Mouse (Mus musculus): Measurements from ENCODE around the gene Phtf2.

DNA sequence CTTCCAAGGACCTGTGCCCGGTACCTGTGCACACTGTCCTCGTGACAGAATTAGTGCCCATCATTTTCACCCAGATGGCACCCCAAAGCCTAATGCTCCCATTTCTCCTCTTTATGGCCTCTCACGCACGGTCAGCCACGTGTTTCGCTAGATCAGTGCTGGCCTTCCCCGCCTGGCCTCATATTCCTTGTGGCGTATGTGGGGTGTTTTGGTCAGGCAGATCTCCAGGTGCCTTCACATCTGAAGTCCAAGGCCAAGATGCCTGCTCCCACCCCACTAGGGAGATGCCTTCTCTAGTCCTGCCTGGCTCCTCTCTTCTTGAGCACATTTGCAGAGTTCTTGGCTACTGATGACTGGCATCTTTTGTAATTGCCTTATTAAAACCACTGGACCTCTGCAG is 140.0 kb downstream of the Phtf2 start:
- TF ChIP-seq CTCF (IDR thresholded peaks at IDR 0.05): no peak
- no peak for TF ChIP-seq POLR2A (IDR thresholded peaks at IDR 0.05; ENCODE audit: insufficient read depth, low read depth, low read length)
- no peak for TF ChIP-seq EP300 (IDR thresholded peaks at IDR 0.05; ENCODE audit: insufficient read depth, low read depth, low read length)

Data from heart, adult 2 months (tissue).